Mouse (Mus musculus) gastrocnemius, postnatal 4 days (tissue): ENCODE measurements around the gene Faah. TPM values are rescaled to one million over a fixed set of nuclear protein-coding genes. Genes with fewer than 3 reads are reported as not detected.

Experiments used
- DNase-seq, 2 experiments: peaks; one replicate each; pipeline ENCODE4 v3.0.0; 2021 to 2022; ENCODE audit warnings: low spot score in 2 of 2, mixed read lengths in 2 of 2
- total RNA-seq, 2 experiments: library from RNA; stranded (reverse); gene quantifications; 2 replicates each; pipeline ENCODE4 v1.2.3; 2021

The Faah gene
- total RNA-seq, 2 experiments from 2014 or later = 0.15 to 0.57 TPM

GRCm38 (mm10) chr4:116010186-116010585, 7.5 kb downstream of the Faah start:
- DNase-seq = no peak

GRCm38 (mm10) chr4:116001206-116001605, 16.5 kb downstream of the Faah start:
- no peak for DNase-seq

- no peak for DNase-seq
These were observed 17.1 kb downstream of the Faah start for GRCm38 (mm10) chr4:116000671-116001070.

GRCm38 (mm10) chr4:115996729-115997128, 21.0 kb downstream of the Faah start:
- DNase-seq = no peak

- DNase-seq = no peak
These were observed 22.4 kb downstream of the Faah start for GRCm38 (mm10) chr4:115995376-115995730.

- DNase-seq = no peak
These were observed 22.9 kb downstream of the Faah start for GRCm38 (mm10) chr4:115994662-115995375.

- DNase-seq = no peak
These were observed 28.3 kb downstream of the Faah start for GRCm38 (mm10) chr4:115989382-115989781.

- DNase-seq = no peak
These were observed 29.7 kb downstream of the Faah start for GRCm38 (mm10) chr4:115987858-115988530.

- DNase-seq = no peak
These were observed 30.3 kb downstream of the Faah start for GRCm38 (mm10) chr4:115987436-115987835.

- no peak for DNase-seq
These were observed 32.8 kb downstream of the Faah start for GRCm38 (mm10) chr4:115984967-115985366.

GRCm38 (mm10) chr4:115984111-115984510, 33.6 kb downstream of the Faah start:
- DNase-seq = peak; percentile 72 to 79

GRCm38 (mm10) chr4:115980676-115981075, 37.0 kb downstream of the Faah start:
- peak in 1 of 2 experiments; percentile 52 for DNase-seq

GRCm38 (mm10) chr4:115979437-115979836, 38.3 kb downstream of the Faah start:
- DNase-seq = no peak

GRCm38 (mm10) chr4:115978911-115979310, 38.8 kb downstream of the Faah start:
- no peak for DNase-seq

GRCm38 (mm10) chr4:115972543-115972942, 45.2 kb downstream of the Faah start:
- no peak for DNase-seq

- DNase-seq = no peak
These were observed 53.3 kb downstream of the Faah start for GRCm38 (mm10) chr4:115964446-115964845.

GRCm38 (mm10) chr4:115963751-115964150, 54.0 kb downstream of the Faah start:
- DNase-seq = no peak

GRCm38 (mm10) chr4:115962671-115963412, 54.9 kb downstream of the Faah start:
- peak in 1 of 2 experiments; percentile 34 for DNase-seq

GRCm38 (mm10) chr4:115961991-115962390, 55.7 kb downstream of the Faah start:
- no peak for DNase-seq

GRCm38 (mm10) chr4:115959546-115959945, 58.2 kb downstream of the Faah start:
- no peak for DNase-seq

GRCm38 (mm10) chr4:115955494-115955775, 62.3 kb downstream of the Faah start:
- no peak for DNase-seq
